Mouse (Mus musculus) brain, embryonic 14.5 days (tissue): ENCODE measurements around the gene Rpl22l1.

Experiments used
- CTCF ChIP-seq: fragments of 200-500 bp; IDR thresholded peaks from 2 replicates; pipeline ENCODE4 v1.5.1; 2012; ENCODE audit warnings: inconsistent platforms, mild to moderate bottlenecking, moderate library complexity, borderline replicate concordance; ENCODE audit not compliant: insufficient read depth, insufficient read length; ENCODE audit errors: extremely low read depth
- POLR2A ChIP-seq: fragments of 200-500 bp; IDR thresholded peaks from 2 replicates; pipeline ENCODE4 v1.6.1; 2012; ENCODE audit warnings: mild to moderate bottlenecking, inconsistent platforms, borderline replicate concordance; ENCODE audit not compliant: poor library complexity, insufficient read depth, insufficient read length, severe bottlenecking; ENCODE audit errors: extremely low read depth

DNA sequence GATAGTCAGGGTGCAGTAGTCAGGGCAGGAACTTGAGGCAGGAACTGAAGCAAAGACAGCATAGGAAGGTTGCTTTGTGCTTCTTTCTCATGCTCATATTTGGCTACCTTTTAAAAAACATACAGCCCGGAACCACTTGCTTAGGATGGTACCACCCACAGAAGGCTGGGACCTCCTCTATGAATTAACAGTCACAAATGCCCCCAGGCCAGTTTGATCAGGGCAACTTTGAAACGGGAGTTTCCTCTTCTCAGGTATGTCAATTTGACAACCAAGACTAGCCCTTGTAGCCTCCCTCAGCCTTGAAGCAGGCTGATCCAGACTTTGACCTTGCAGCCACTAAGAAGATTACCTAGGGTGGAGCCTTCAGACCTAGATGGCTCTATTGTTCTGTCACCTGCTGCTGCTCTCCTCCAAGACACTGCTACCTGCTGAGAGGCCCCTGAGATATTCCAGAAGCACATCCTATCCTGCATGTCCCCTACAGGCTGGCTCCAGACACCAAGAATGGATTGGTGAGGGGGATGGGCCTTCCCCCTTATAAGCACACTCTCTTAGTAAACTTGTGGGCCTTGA, 31.6 kb downstream of the Rpl22l1 start:
- TF ChIP-seq POLR2A (no peak), CTCF (no peak)
